ENCODE assay signal across 31 mouse cellular contexts in the genomic region with DNA sequence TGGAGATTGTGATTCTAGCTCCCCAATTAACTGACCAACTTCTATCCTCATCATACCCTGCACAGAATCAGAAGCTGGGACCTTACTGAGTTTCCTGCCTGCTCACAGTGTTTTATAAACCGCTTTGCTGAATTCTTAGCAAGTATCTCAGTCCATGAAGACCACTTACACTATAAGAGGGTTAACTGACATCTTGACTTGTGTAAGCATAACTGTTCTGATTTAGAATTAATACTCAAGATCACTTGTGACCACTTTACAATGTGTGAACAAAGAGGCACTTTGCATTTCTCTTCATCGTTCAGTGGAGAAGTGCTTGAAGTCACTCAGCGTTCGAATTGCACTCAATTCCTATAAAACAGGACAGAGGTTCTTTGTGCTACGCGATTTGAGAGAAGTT. TPM values are rescaled to one million over a fixed set of nuclear protein-coding genes. Genes with fewer than 3 reads are reported as not detected.
"Had no signal": no experiment of that assay in that cellular context is flagged by ENCODE, and none has a peak within 500 bp of the region (broad histone marks: within the 10 kb centered on the region; RNA-seq: fewer than 3 reads in every experiment).

No protein-coding gene starts in this region.

- H3K4me2 ChIP-seq: heart, embryonic 11.5 days; heart, embryonic 13.5 days; heart, embryonic 15.5 days; hindbrain, embryonic 13.5 days; hindbrain, embryonic 15.5 days; kidney, embryonic 15.5 days; limb, embryonic 13.5 days had no signal

- H3K4me3 ChIP-seq: heart, adult 2 months; heart, embryonic 13.5 days; heart, embryonic 15.5 days; hindbrain, embryonic 13.5 days; hindbrain, embryonic 15.5 days; kidney, embryonic 15.5 days; limb, embryonic 13.5 days had no signal

- H3K9ac ChIP-seq: forebrain, postnatal 0 days; heart, embryonic 13.5 days; heart, embryonic 15.5 days; hindbrain, embryonic 13.5 days; hindbrain, embryonic 15.5 days; kidney, embryonic 15.5 days; limb, embryonic 13.5 days had no signal

- H3K27ac ChIP-seq: heart, adult 2 months; heart, embryonic 13.5 days; heart, embryonic 15.5 days; hindbrain, embryonic 13.5 days; hindbrain, embryonic 15.5 days; hindbrain, postnatal 0 days; kidney, embryonic 15.5 days; kidney, postnatal 0 days; limb, embryonic 13.5 days had no signal

- DNase-seq: forebrain, postnatal 0 days; gastrocnemius, postnatal 14 days; gastrocnemius, postnatal 36 days; heart, adult 11 months; heart, adult 2 months; heart, postnatal 14 days; heart, postnatal 36 days; kidney, adult 11 months; kidney, adult 2 months; kidney, adult 9 months; kidney, postnatal 14 days; kidney, postnatal 36 days; layer of hippocampus, adult 9-11 months; layer of hippocampus, postnatal 36 days; left cerebral cortex, postnatal 4 days had no signal

- H3K27me3 ChIP-seq: heart, embryonic 13.5 days; heart, embryonic 15.5 days; hindbrain, embryonic 13.5 days; hindbrain, embryonic 15.5 days had no signal

- H3K36me3 ChIP-seq: heart, embryonic 13.5 days; heart, embryonic 15.5 days; hindbrain, embryonic 13.5 days; hindbrain, embryonic 15.5 days; kidney, embryonic 15.5 days; limb, embryonic 13.5 days had no signal

- ATAC-seq: forebrain, postnatal 0 days; hindbrain, postnatal 0 days; intestine, embryonic 16.5 days had no signal

- H3K4me1 ChIP-seq: heart, embryonic 13.5 days; heart, embryonic 15.5 days; hindbrain, embryonic 13.5 days; hindbrain, embryonic 15.5 days had no signal

- H3K9me3 ChIP-seq: heart, embryonic 13.5 days; heart, embryonic 15.5 days; hindbrain, embryonic 13.5 days; hindbrain, embryonic 15.5 days; kidney, embryonic 15.5 days; limb, embryonic 13.5 days had no signal

RNA-seq across cellular contexts. Expression of a gene that starts 7.5 kb away (rescaled TPM):
- polyA plus RNA-seq: forebrain, postnatal 0 days; gonadal fat pad, adult 2 months; heart, adult 2 months; heart, embryonic 11.5 days; heart, embryonic 13.5 days; heart, embryonic 15.5 days; heart, postnatal 0 days; hindbrain, embryonic 11.5 days; hindbrain, embryonic 13.5 days; hindbrain, embryonic 15.5 days; hindbrain, postnatal 0 days; intestine, embryonic 14.5 days; intestine, embryonic 16.5 days; kidney, adult 2 months; kidney, embryonic 15.5 days; kidney, postnatal 0 days; large intestine, adult 2 months; limb, embryonic 11.5 days; limb, embryonic 13.5 days had no signal

RNA-seq across cellular contexts. Expression of a gene that starts 22.9 kb away (rescaled TPM):
- polyA plus RNA-seq: forebrain, postnatal 0 days; gonadal fat pad, adult 2 months; heart, adult 2 months; heart, embryonic 11.5 days; heart, embryonic 13.5 days; heart, embryonic 15.5 days; heart, postnatal 0 days; hindbrain, embryonic 11.5 days; hindbrain, embryonic 13.5 days; hindbrain, embryonic 15.5 days; hindbrain, postnatal 0 days; intestine, embryonic 14.5 days; intestine, embryonic 16.5 days; kidney, adult 2 months; kidney, embryonic 15.5 days; kidney, postnatal 0 days; large intestine, adult 2 months; limb, embryonic 11.5 days; limb, embryonic 13.5 days had no signal

RNA-seq across cellular contexts. Expression of a gene that starts 41.6 kb away (rescaled TPM):
- polyA plus RNA-seq: forebrain, postnatal 0 days; heart, embryonic 11.5 days; heart, postnatal 0 days; hindbrain, embryonic 13.5 days; hindbrain, embryonic 15.5 days; hindbrain, postnatal 0 days had no signal

RNA-seq across cellular contexts. Expression of a gene that starts 43.0 kb away (rescaled TPM):
- polyA plus RNA-seq: forebrain, postnatal 0 days; gonadal fat pad, adult 2 months; heart, adult 2 months; heart, embryonic 11.5 days; heart, embryonic 13.5 days; heart, embryonic 15.5 days; heart, postnatal 0 days; hindbrain, embryonic 11.5 days; hindbrain, embryonic 13.5 days; hindbrain, embryonic 15.5 days; hindbrain, postnatal 0 days; intestine, embryonic 14.5 days; intestine, embryonic 16.5 days; kidney, adult 2 months; kidney, embryonic 15.5 days; kidney, postnatal 0 days; large intestine, adult 2 months; limb, embryonic 11.5 days; limb, embryonic 13.5 days had no signal
